Mouse (Mus musculus): Measurements from ENCODE around the gene Slc38a10.

The Slc38a10 gene

GRCm38 (mm10) chr11:120151113-120151494, at the start of gene Slc38a10:
TSS of gene Slc38a10 (minus strand) at chr11:120151346.
- in situ Hi-C loops (cut with MboI, MseI) = no loop called here

- in situ Hi-C loops (cut with MboI, MseI) = no loop called here
Measured at GRCm38 (mm10) chr11:120200621-120201020, 49.5 kb upstream of the Slc38a10 start.

- in situ Hi-C loops (cut with MboI, MseI) = no loop called here
Measured at GRCm38 (mm10) chr11:120199766-120200165, 48.6 kb upstream of the Slc38a10 start.

GRCm38 (mm10) chr11:120198831-120199230, 47.7 kb upstream of the Slc38a10 start:
- in situ Hi-C loops (cut with MboI, MseI) = no loop called here

GRCm38 (mm10) chr11:120190526-120191412, 39.6 kb upstream of the Slc38a10 start:
- in situ Hi-C loops (cut with MboI, MseI) = no loop called here

DNA sequence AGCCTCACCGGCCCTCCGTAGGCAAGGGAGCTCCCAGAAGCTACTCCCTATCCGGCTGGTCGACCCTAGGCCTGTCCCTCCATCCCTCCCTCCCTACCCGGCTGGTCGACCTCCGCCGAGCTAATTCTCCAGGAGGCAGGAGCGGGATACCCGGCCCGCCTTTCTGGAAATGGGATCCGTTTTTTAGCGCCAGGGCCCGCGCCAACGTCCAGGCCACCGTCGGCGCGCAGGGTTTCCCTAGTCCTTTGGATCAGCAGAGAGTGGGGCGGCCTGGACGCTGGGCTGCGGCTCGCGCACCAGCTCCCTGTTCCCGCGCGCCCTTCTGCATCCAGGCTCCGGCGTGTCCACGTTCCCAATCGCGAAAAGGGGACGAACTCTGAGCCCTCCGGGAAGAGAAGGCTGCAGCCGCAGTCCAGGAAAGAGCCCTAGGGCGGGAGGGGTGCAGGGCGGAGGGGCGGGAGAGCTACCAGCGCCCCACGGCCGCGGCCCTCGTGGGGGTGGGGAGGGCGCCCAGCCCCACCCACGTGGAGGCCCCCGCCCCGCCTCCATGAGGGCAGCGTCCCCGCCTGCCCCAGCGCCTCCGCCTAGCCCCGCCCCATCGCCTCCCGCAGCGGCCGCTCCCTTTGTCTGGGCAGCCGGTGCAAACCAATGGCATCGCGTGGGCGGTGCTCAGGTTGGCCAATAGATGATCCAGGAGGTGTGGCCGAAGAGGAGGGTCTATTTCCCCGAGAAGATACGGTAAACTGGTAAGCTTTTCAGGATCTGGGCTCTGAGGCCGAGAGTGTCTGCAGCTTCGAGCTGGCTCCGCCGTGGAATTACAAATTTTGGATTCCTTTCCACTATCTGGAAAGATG, 38.5 kb upstream of the Slc38a10 start:
- in situ Hi-C loops (cut with MboI, MseI) = loop anchor here (10.0 kb wide), 1 partner anchor 1935 kb away; no protein-coding TSS in a partner anchor

- in situ Hi-C loops (cut with MboI, MseI) = loop anchor here (10.0 kb wide), 1 partner anchor 1934 kb away; no protein-coding TSS in a partner anchor
Measured at GRCm38 (mm10) chr11:120188481-120189441, 37.6 kb upstream of the Slc38a10 start.

- in situ Hi-C loops (cut with MboI, MseI) = loop anchor here (10.0 kb wide), 1 partner anchor 1933 kb away; no protein-coding TSS in a partner anchor
Measured at GRCm38 (mm10) chr11:120188102-120188480, 36.9 kb upstream of the Slc38a10 start.

DNA sequence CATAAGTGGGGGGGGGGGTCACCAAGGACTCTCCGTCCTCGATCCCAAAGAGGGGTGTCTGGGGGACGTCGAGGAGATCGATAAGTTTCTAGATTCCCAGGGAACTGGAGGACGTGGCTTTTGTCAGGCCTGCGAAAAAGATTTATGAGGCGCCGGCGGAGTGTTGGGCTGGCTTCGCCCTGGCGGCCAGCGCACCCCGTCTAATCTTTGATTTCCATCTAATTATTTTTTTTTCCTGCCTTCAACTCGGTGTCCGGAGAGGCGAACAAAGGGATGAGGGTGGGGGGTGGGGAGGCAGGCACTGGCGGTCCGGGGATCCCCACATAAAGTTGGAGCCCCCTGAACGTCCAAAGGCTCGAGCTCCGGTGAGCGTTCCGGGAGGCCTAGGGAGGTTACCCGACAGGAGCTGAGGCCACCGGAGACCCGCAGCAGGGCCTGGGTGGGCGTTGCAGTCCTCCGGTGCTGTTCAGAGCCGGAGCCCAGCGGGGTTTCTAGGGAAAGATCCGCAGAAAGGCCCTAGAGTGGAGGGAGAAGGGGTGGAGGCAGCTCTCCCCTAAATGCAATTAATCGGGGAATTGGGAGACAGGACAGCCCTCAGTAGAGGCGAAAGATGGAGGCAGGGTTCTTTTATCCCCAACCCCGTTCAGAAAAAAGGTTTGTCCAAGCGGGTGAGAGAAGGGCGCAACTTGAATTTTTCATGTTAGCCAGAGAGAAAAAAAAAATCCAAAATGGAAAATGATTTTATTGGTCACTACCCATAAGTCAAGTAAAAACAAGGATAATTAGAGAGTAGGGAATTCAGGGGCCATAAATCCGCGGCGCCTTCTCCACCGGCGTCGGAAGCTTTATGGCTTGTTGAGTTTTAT, 36.3 kb upstream of the Slc38a10 start:
- in situ Hi-C loops (cut with MboI, MseI) = loop anchor here (10.0 kb wide), 1 partner anchor 1933 kb away; no protein-coding TSS in a partner anchor

- in situ Hi-C loops (cut with MboI, MseI) = loop anchor here (10.0 kb wide), 1 partner anchor 1932 kb away; no protein-coding TSS in a partner anchor
Measured at GRCm38 (mm10) chr11:120186821-120187235, 35.7 kb upstream of the Slc38a10 start.

DNA sequence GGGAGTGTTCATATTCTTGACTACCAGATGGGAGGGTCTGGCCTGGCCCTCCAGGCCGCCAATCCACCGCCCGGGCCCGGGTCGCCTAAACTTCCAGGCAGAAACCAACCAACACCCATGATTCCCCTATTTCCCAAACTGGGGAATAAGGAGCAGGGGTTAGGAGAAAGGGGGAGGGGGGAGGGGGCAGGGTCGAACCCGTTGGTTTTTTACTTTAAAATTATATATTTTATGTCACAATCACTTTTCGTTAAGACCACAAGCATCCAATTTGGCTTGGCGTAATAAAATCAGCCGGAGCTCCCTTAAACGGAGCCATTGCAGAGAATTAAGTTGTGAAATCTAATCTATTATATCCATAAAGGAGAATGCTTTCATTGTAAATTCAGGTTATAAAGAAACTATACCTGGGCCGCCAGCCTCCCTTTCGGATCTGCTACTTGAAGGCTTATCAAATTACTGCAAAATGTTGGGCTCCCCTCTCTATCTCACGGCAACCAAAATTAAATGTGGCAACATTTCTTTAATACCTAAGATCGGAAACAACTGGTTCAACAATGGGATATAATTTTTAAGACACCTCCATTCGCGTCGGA, 35.1 kb upstream of the Slc38a10 start:
- in situ Hi-C loops (cut with MboI, MseI) = loop anchor here (10.0 kb wide), 1 partner anchor 1931 kb away; no protein-coding TSS in a partner anchor

DNA sequence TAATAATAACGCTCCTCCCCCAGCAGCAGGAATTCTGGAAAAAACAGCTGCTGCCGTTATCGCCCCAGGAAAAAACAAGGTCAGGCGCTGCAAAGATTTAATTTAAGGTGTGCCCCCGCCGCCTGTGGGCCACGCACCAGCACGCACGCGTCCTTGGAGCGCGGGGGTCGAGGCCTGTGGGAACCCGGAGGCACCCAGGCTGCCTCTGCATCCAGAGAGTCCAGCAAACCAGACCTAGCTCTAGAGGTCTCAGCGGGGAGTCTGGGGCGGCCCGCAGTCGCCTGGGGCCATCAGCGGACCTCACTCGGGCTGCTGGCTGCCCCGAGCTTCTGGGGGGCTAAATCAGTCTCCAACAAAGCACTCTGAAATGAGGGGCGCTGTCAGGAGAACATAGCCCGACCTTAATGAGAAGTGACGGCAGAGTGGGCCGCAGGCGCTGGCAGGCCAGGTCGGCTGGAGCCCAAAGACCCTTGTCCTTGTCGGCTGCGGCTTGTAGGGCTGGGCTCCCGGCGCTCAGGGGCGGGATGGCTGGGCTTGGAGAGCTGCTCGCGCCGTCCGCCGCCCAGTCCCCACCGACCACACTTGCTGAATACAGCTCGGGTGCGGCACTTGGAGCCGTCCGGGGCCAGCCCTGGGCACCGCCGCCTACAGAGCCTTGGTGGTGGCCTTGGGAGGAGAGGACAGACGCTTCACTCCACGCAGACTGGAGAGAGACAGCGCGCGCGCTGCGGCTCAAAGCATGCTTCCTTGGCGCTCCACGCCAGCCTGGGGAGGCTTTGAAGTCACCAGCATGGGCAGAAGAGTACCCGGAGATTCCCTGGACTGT, 34.4 kb upstream of the Slc38a10 start:
- in situ Hi-C loops (cut with MboI, MseI) = loop anchor here (10.0 kb wide), 1 partner anchor 1931 kb away; no protein-coding TSS in a partner anchor

DNA sequence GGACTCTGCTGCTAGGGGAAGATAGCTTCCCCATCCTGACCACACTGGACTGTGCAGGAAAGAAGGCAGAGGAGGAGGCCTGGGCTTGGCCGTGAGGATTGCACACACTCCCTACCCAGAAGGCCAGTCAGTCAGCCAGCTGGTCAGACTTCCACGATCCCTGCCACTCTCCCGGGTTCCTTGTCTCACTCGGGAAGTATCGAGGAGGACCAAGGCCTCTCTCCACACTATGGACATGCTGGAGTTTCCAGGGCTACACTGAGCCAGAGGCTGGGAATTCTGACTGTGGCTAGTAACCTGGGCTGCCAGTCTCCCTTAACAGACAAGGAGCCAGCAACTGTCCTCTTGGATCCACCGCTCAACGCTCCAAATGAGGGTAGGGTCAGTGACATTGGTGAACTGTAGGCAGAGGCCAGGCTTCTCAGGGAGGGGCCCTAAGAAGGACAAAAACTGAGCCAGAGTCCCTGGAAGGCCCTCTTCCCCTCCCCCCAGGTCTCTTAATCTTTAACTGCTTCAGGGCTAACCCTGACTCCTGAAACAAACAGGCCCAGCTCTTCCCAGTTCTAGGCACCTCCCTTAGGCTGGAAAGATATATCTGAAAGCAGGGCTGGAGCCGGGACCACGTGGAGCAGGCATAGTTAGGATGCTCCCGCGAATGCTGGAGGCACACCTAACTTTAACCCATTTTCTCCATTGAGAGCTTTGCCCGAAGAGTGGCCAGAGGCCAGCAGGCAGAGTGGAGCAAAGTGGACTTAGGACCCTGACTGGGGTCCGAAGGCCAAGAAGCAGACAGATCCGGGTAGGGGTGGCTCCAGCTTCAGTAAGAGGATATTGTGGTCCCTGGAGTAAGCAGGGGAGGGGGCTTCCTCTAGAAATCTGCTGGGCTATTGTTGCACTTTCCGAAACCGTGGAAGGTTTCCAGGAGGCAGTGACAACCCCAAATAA, 33.5 kb upstream of the Slc38a10 start:
- in situ Hi-C loops (cut with MboI, MseI) = loop anchor here (10.0 kb wide), 1 partner anchor 1930 kb away; no protein-coding TSS in a partner anchor

GRCm38 (mm10) chr11:120183708-120184107, 32.6 kb upstream of the Slc38a10 start:
- in situ Hi-C loops (cut with MboI, MseI) = loop anchor here (10.0 kb wide), 1 partner anchor 1929 kb away; no protein-coding TSS in a partner anchor

DNA sequence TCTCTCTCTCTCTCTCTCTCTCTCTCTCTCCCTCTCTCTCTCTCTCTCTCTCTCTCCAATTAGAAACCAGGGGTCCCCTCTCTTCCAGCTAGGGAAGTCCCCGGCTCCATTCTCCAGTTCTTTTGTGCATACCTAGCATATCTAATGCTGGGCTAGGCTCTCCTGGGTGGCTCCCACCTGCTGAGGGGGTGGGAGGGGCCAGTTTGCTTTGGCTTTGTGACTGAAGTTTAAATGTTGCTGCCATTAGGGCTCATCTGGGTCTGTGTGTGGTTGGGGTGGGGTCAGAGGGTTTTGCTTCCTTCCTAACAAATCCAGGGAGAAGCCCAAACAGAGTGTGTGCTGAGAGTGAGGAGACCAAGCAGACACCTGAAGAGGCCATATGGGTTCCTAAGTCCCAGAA, 32.0 kb upstream of the Slc38a10 start:
- in situ Hi-C loops (cut with MboI, MseI) = loop anchor here (10.0 kb wide), 1 partner anchor 1928 kb away; no protein-coding TSS in a partner anchor

GRCm38 (mm10) chr11:120182396-120183030, 31.4 kb upstream of the Slc38a10 start:
- in situ Hi-C loops (cut with MboI, MseI) = loop anchor here (10.0 kb wide), 1 partner anchor 1928 kb away; no protein-coding TSS in a partner anchor

All from regulatory T cell (primary cell).